Mouse (Mus musculus) lung, postnatal 4 days (tissue): Measurements from ENCODE around the gene Zfp958.
"Not testable (repeated sequence)": the region's sequence is repeated elsewhere in the genome, so short reads cannot be mapped to it uniquely, and the experiment has no call there.

Experiments used
- DNase-seq, 2 experiments: peaks; one replicate each; pipeline ENCODE4 v3.0.0; 2021

Gene Zfp958

GRCm38 (mm10) chr8:4612932-4613853, at the start of gene Zfp958:
Gene Zfp958 (plus strand): TSS chr8:4613167.
- DNase-seq: peak; percentile 93 to 95

- DNase-seq: no peak
Observed at GRCm38 (mm10) chr8:4581986-4582385, 31.0 kb upstream of the Zfp958 start.

- DNase-seq: no peak
Observed at GRCm38 (mm10) chr8:4582754-4583178, 30.2 kb upstream of the Zfp958 start.

- DNase-seq: no peak
Observed at GRCm38 (mm10) chr8:4584660-4585059, 28.3 kb upstream of the Zfp958 start.

GRCm38 (mm10) chr8:4586356-4586755, 26.6 kb upstream of the Zfp958 start:
- DNase-seq: no peak

GRCm38 (mm10) chr8:4588165-4589000, 24.6 kb upstream of the Zfp958 start:
- DNase-seq: peak; percentile 23 to 41

- DNase-seq: no peak
Observed at GRCm38 (mm10) chr8:4608896-4609295, 4.1 kb upstream of the Zfp958 start.

- not testable (repeated sequence) for DNase-seq
Observed at GRCm38 (mm10) chr8:4611626-4612175, 1.3 kb upstream of the Zfp958 start.

- DNase-seq: no peak
Observed at GRCm38 (mm10) chr8:4627349-4627748, 14.4 kb downstream of the Zfp958 start.

GRCm38 (mm10) chr8:4637071-4637470, 24.1 kb downstream of the Zfp958 start:
- DNase-seq: no peak

- not testable (repeated sequence) for DNase-seq
Observed at GRCm38 (mm10) chr8:4642974-4643373, 30.0 kb downstream of the Zfp958 start.

GRCm38 (mm10) chr8:4656536-4656935, 43.6 kb downstream of the Zfp958 start:
- DNase-seq: peak; percentile 27 to 46

- no peak for DNase-seq
Observed at GRCm38 (mm10) chr8:4675191-4676003, 62.4 kb downstream of the Zfp958 start.

- no peak for DNase-seq
Observed at GRCm38 (mm10) chr8:4676586-4676985, 63.6 kb downstream of the Zfp958 start.

GRCm38 (mm10) chr8:4677265-4678217, 64.6 kb downstream of the Zfp958 start:
- peak; percentile 98 to 99 for DNase-seq

GRCm38 (mm10) chr8:4678218-4678907, 65.4 kb downstream of the Zfp958 start:
- peak; percentile 92 for DNase-seq

- DNase-seq: no peak
Observed at GRCm38 (mm10) chr8:4678908-4679545, 66.1 kb downstream of the Zfp958 start.

GRCm38 (mm10) chr8:4679796-4680195, 66.8 kb downstream of the Zfp958 start:
- DNase-seq: no peak
